9 mouse cellular contexts compared by ENCODE assay signal in the genomic region with DNA sequence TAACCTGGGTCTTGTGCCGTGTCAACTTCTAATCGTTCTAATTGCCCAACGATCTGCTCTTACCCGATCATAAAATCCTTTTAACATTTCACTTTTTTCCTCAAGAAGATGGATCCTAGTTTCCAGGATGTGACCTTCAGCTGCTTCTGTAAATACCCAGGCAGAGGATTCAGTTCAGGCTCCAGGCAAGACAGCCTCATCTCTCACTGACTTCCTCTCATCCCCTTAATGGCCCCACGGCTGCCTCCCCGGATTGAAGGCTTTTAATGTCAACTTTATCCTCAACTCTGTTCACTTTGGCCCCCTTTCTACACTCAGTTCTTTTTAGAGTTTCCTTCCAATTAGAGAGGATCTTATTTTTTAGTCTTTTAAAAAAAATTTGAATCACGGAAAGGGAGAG.
DNase-seq lines count a peak whose midpoint lies in the region; ATAC-seq and TF ChIP-seq lines count a peak whose summit lies in the region.
"Had no signal": no experiment of that assay in that cellular context is flagged by ENCODE, and none has a peak within 500 bp of the region (broad histone marks: within the 10 kb centered on the region; RNA-seq: fewer than 3 reads in every experiment).

No protein-coding gene starts in this region.

- no peak for ATAC-seq in hindbrain, embryonic 14.5 days (ENCODE audit: low FRiP score)
- ATAC-seq in hindbrain, postnatal 0 days = no peak

- DNase-seq in adrenal gland, adult (ENCODE audit: inconsistent age in 2 of 2, low spot score in 1 of 2) = peak; percentile 21 to 67
- DNase-seq in adrenal gland, adult 8-10 months = no peak
- DNase-seq in hindbrain, embryonic 14.5 days (ENCODE audit: low spot score) = no peak
- DNase-seq in hindbrain, postnatal 0 days (ENCODE audit: low spot score) = no peak
- DNase-seq in retina, postnatal 1 day = peak; percentile 16
- no peak for DNase-seq in retina, embryonic 14.5 days (ENCODE audit: low spot score)
- no peak for DNase-seq in T-cell, adult 2 months (ENCODE audit: low spot score)
- no peak for DNase-seq in layer of hippocampus, postnatal 36 days
- DNase-seq: lung, postnatal 14 days had no signal

- no peak for TF ChIP-seq CTCF in hindbrain, postnatal 0 days (IDR thresholded peaks at IDR 0.05; ENCODE audit: low read depth)

- H3K27ac ChIP-seq in hindbrain, embryonic 14.5 days = 0 out of 2 replicates have a peak overlapping the region, but pooled peaks have one; percentile 5
- no peak overlapping the region for H3K27ac ChIP-seq in hindbrain, postnatal 0 days

- H3K4me1 ChIP-seq in hindbrain, embryonic 14.5 days (replicated peaks; ENCODE audit: control insufficient read depth, insufficient read depth, low read length) = peaks cover 16% of the 10 kb centered on the region
- H3K4me1 ChIP-seq in hindbrain, postnatal 0 days (ENCODE audit: insufficient read depth, low read length) = no peaks in the 10 kb centered on the region

- H3K27me3 ChIP-seq in hindbrain, embryonic 14.5 days (ENCODE audit: control insufficient read depth, insufficient read depth, low read length) = no peaks in the 10 kb centered on the region
- no peaks in the 10 kb centered on the region for H3K27me3 ChIP-seq in hindbrain, postnatal 0 days (ENCODE audit: insufficient read depth, low read length)

- no peaks in the 10 kb centered on the region for H3K9me3 ChIP-seq in hindbrain, embryonic 14.5 days (ENCODE audit: control insufficient read depth, low read length)
- H3K9me3 ChIP-seq in hindbrain, postnatal 0 days (ENCODE audit: low read length) = no peaks in the 10 kb centered on the region

- H3K36me3 ChIP-seq in hindbrain, embryonic 14.5 days (replicated peaks; ENCODE audit: control insufficient read depth, insufficient read depth) = no peaks in the 10 kb centered on the region
- H3K36me3 ChIP-seq in hindbrain, postnatal 0 days (ENCODE audit: insufficient read depth, low read length) = no peaks in the 10 kb centered on the region

- peak overlapping the region; percentile 25; the same call in 1 of the 2 replicates for H3K4me2 ChIP-seq in hindbrain, embryonic 14.5 days (replicated peaks)
- H3K4me2 ChIP-seq in hindbrain, postnatal 0 days (ENCODE audit: low read depth, low read length) = no peak overlapping the region

- WGBS in hindbrain, embryonic 14.5 days = 62% methylated on average over 7 of the region's 7 CpGs
- 69% methylated on average over 7 of the region's 7 CpGs for WGBS in hindbrain, postnatal 0 days

- no peak overlapping the region for H3K4me3 ChIP-seq in hindbrain, embryonic 14.5 days (replicated peaks; ENCODE audit: low read length)
- no peak overlapping the region for H3K4me3 ChIP-seq in hindbrain, postnatal 0 days (ENCODE audit: low read length)

- H3K9ac ChIP-seq in hindbrain, embryonic 14.5 days = no peak overlapping the region
- no peak overlapping the region for H3K9ac ChIP-seq in hindbrain, postnatal 0 days (replicated peaks; ENCODE audit: low read length)

Comparison
In these comparisons a context has a peak if more than half of its experiments do, and no peak if none do; other contexts are left out.
1. DNase-seq: peak in adrenal gland, adult (2 of 2) and retina, postnatal 1 day (single experiment); none in adrenal gland, adult 8-10 months (single experiment), hindbrain, embryonic 14.5 days (single experiment), hindbrain, postnatal 0 days (single experiment), retina, embryonic 14.5 days (single experiment), T-cell, adult 2 months (single experiment) and layer of hippocampus, postnatal 36 days (0 of 2).